ENCODE assay signal across 8 mouse cellular contexts in the genomic region with DNA sequence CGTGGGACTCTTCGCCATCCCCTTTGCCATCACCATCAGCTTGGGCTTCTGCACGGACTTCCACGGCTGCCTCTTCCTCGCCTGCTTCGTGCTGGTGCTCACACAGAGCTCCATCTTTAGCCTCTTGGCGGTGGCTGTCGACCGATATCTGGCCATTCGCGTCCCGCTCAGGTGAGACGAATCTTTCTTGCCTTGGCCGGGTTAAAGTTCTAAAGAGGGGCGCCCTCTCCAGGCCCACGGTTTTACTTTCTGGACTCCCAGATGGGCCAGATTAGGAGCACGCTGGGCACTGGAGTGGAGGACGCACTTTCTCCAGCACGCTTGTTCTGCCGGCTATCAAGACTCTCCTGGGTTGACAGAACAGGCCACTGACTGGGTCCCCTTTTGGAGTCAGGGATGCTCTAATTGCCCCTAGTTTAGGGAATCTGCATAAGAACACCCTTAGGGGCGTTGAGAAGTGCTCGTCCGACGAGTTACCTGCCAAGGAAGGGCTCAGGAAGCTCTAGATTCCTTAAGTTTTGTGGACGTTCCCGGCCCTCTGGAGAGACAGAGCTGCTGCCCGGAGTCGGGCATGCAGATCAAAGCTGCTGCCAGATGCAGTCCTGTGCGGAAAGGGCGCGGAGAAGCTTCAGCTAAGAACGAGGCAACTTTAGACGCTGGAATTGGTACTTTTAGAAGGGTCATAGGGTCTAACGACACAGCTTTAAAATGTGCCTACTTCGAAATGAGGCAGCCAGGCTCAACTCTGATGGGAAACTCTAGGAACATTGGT. TPM values are rescaled to one million over a fixed set of nuclear protein-coding genes. Genes with fewer than 3 reads are reported as not detected.
DNase-seq lines count a peak whose midpoint lies in the region; ATAC-seq and TF ChIP-seq lines count a peak whose summit lies in the region.

No protein-coding gene starts in this region.

- WGBS in forebrain, embryonic 11.5 days: 4% methylated on average over 35 of the region's 35 CpGs
- WGBS in intestine, embryonic 16.5 days: 6% methylated on average over 35 of the region's 35 CpGs
- WGBS in liver, postnatal 0 days (ENCODE audit: insufficient replicate concordance): 5% methylated on average over 35 of the region's 35 CpGs
- 1% methylated on average over 35 of the region's 35 CpGs for WGBS in neural tube, embryonic 15.5 days

- H3K4me2 ChIP-seq in forebrain, embryonic 11.5 days (ENCODE audit: low read depth, low read length, severe bottlenecking): peak overlapping the region; percentile 98
- peak overlapping the region; percentile 94 for H3K4me2 ChIP-seq in intestine, embryonic 16.5 days (ENCODE audit: low read depth, low read length)
- peak overlapping the region; percentile 97 for H3K4me2 ChIP-seq in liver, postnatal 0 days (ENCODE audit: low read depth, low read length)
- peak overlapping the region; percentile 100 for H3K4me2 ChIP-seq in neural tube, embryonic 15.5 days

- no peaks in the 10 kb centered on the region; the same call in 1 of the 2 replicates for H3K9me3 ChIP-seq in forebrain, embryonic 11.5 days (ENCODE audit: control insufficient read depth, low read length)
- 0 out of 2 replicates have a peak, but pooled peaks cover 3% of the 10 kb centered on the region for H3K9me3 ChIP-seq in intestine, embryonic 16.5 days (ENCODE audit: control insufficient read depth, low read length)
- H3K9me3 ChIP-seq in liver, postnatal 0 days (ENCODE audit: low read length): no peaks in the 10 kb centered on the region
- no peaks in the 10 kb centered on the region for H3K9me3 ChIP-seq in neural tube, embryonic 15.5 days (replicated peaks)

- DNase-seq in ovary, postnatal 10 days (ENCODE audit: low spot score): peak; percentile 27
- no peak for DNase-seq in ovary, adult 18-20 months (ENCODE audit: low spot score)
- peak; percentile 30 for DNase-seq in adrenal gland, postnatal 25 days
- DNase-seq in forebrain, embryonic 11.5 days (ENCODE audit: low spot score): peak; percentile 69
- DNase-seq in liver, postnatal 0 days: peak; percentile 20
- DNase-seq in thymus, postnatal 4 days: no peak

- no peak overlapping the region for H3K27ac ChIP-seq in forebrain, embryonic 11.5 days (ENCODE audit: low read depth, low read length)
- H3K27ac ChIP-seq in intestine, embryonic 16.5 days (ENCODE audit: low read length): no peak overlapping the region
- H3K27ac ChIP-seq in liver, postnatal 0 days (ENCODE audit: low read depth): no peak overlapping the region
- H3K27ac ChIP-seq in neural tube, embryonic 15.5 days (replicated peaks): 0 out of 2 replicates have a peak overlapping the region, but pooled peaks have one; percentile 56

- peak overlapping the region; percentile 49 for H3K9ac ChIP-seq in forebrain, embryonic 11.5 days (ENCODE audit: low read length)
- peak overlapping the region; percentile 71 for H3K9ac ChIP-seq in intestine, embryonic 16.5 days (ENCODE audit: low read depth, low read length)
- no peak overlapping the region; the same call in 1 of the 2 replicates for H3K9ac ChIP-seq in liver, postnatal 0 days (replicated peaks)
- peak overlapping the region; percentile 63 for H3K9ac ChIP-seq in neural tube, embryonic 15.5 days (replicated peaks)

- peaks cover 10% of the 10 kb centered on the region; the same call in 1 of the 2 replicates for H3K4me1 ChIP-seq in forebrain, embryonic 11.5 days (replicated peaks; ENCODE audit: control insufficient read depth, insufficient read depth, low read length)
- peaks cover 18% of the 10 kb centered on the region for H3K4me1 ChIP-seq in intestine, embryonic 16.5 days (ENCODE audit: control insufficient read depth, insufficient read depth, low read length)
- H3K4me1 ChIP-seq in liver, postnatal 0 days (ENCODE audit: insufficient read depth): peaks cover 16% of the 10 kb centered on the region
- H3K4me1 ChIP-seq in neural tube, embryonic 15.5 days: peaks cover 20% of the 10 kb centered on the region

- 0 out of 2 replicates have a peak, but pooled peaks have one; percentile 18 for ATAC-seq in forebrain, embryonic 11.5 days (replicated peaks; ENCODE audit: low FRiP score)
- ATAC-seq in intestine, embryonic 16.5 days: peak; percentile 47
- ATAC-seq in liver, postnatal 0 days: peak; percentile 38; the same call in 1 of the 2 replicates
- peak; percentile 49; the same call in 1 of the 2 replicates for ATAC-seq in neural tube, embryonic 15.5 days (ENCODE audit: low FRiP score)

- H3K4me3 ChIP-seq in forebrain, embryonic 11.5 days (ENCODE audit: low read depth, low read length): peak overlapping the region; percentile 47
- H3K4me3 ChIP-seq in intestine, embryonic 16.5 days (ENCODE audit: low read length): peak overlapping the region; percentile 67
- H3K4me3 ChIP-seq in liver, postnatal 0 days (ENCODE audit: low read depth, low read length): peak overlapping the region; percentile 60
- peak overlapping the region; percentile 76 for H3K4me3 ChIP-seq in neural tube, embryonic 15.5 days (replicated peaks)

- TF ChIP-seq CTCF in liver, postnatal 0 days (IDR thresholded peaks at IDR 0.05; ENCODE audit: low read depth): peak; percentile 30

- H3K36me3 ChIP-seq in forebrain, embryonic 11.5 days (ENCODE audit: control insufficient read depth, insufficient read depth, low read length): no peaks in the 10 kb centered on the region
- H3K36me3 ChIP-seq in intestine, embryonic 16.5 days (ENCODE audit: control insufficient read depth, insufficient read depth, low read length): no peaks in the 10 kb centered on the region
- no peaks in the 10 kb centered on the region for H3K36me3 ChIP-seq in liver, postnatal 0 days (replicated peaks; ENCODE audit: insufficient read depth, low read length)
- H3K36me3 ChIP-seq in neural tube, embryonic 15.5 days: no peaks in the 10 kb centered on the region

- peaks cover 19% of the 10 kb centered on the region for H3K27me3 ChIP-seq in forebrain, embryonic 11.5 days (ENCODE audit: control insufficient read depth, insufficient read depth, low read length)
- no peaks in the 10 kb centered on the region; the same call in 1 of the 2 replicates for H3K27me3 ChIP-seq in intestine, embryonic 16.5 days (replicated peaks; ENCODE audit: control insufficient read depth, insufficient read depth, low read length)
- H3K27me3 ChIP-seq in liver, postnatal 0 days (ENCODE audit: insufficient read depth, low read length): peaks cover 41% of the 10 kb centered on the region
- H3K27me3 ChIP-seq in neural tube, embryonic 15.5 days (replicated peaks): peaks cover 29% of the 10 kb centered on the region

- no peak for TF ChIP-seq EP300 in liver, postnatal 0 days (IDR thresholded peaks at IDR 0.05; ENCODE audit: low read depth)

RNA-seq across cellular contexts. Expression of a gene that starts 0.7 kb away (rescaled TPM):
- total RNA-seq in adrenal gland, postnatal 25 days (2021): 0.76 and 0.81 TPM in 2 replicates
- polyA plus RNA-seq in forebrain, embryonic 11.5 days (2014; fragmentation: Nextera tagmentation; extraction: Ambion mirVana): 2.7 and 2.8 TPM in 2 replicates
- 9.7 and 14.0 TPM in 2 replicates for polyA plus RNA-seq in intestine, embryonic 16.5 days (2015; fragmentation: Nextera tagmentation; extraction: Ambion mirVana)
- polyA plus RNA-seq in liver, postnatal 0 days (2015; fragmentation: Nextera tagmentation; extraction: Ambion mirVana): 0.59 and 0.61 TPM in 2 replicates
- polyA plus RNA-seq in neural tube, embryonic 15.5 days (2015; fragmentation: Nextera tagmentation; extraction: Ambion mirVana): 7.1 and 7.5 TPM in 2 replicates

RNA-seq across cellular contexts. Expression of a gene that starts 31.7 kb away (rescaled TPM):
- total RNA-seq in adrenal gland, postnatal 25 days (2021): 20.2 and 22.1 TPM in 2 replicates
- 16.6 and 16.9 TPM in 2 replicates for polyA plus RNA-seq in forebrain, embryonic 11.5 days (2014; fragmentation: Nextera tagmentation; extraction: Ambion mirVana)
- 26.1 and 28.0 TPM in 2 replicates for polyA plus RNA-seq in intestine, embryonic 16.5 days (2015; fragmentation: Nextera tagmentation; extraction: Ambion mirVana)
- 16.3 and 16.4 TPM in 2 replicates for polyA plus RNA-seq in liver, postnatal 0 days (2015; fragmentation: Nextera tagmentation; extraction: Ambion mirVana)
- polyA plus RNA-seq in neural tube, embryonic 15.5 days (2015; fragmentation: Nextera tagmentation; extraction: Ambion mirVana): 17.3 and 19.4 TPM in 2 replicates

RNA-seq across cellular contexts. Expression of a gene that starts 31.8 kb away (rescaled TPM):
- 36.2 and 43.9 TPM in 2 replicates for total RNA-seq in adrenal gland, postnatal 25 days (2021)
- polyA plus RNA-seq in forebrain, embryonic 11.5 days (2014; fragmentation: Nextera tagmentation; extraction: Ambion mirVana): 17.7 and 21.1 TPM in 2 replicates
- polyA plus RNA-seq in intestine, embryonic 16.5 days (2015; fragmentation: Nextera tagmentation; extraction: Ambion mirVana): 13.2 and 14.4 TPM in 2 replicates
- polyA plus RNA-seq in liver, postnatal 0 days (2015; fragmentation: Nextera tagmentation; extraction: Ambion mirVana): 4.8 and 4.9 TPM in 2 replicates
- polyA plus RNA-seq in neural tube, embryonic 15.5 days (2015; fragmentation: Nextera tagmentation; extraction: Ambion mirVana): 43.8 and 50.6 TPM in 2 replicates

Comparison
In these comparisons a context has a peak if more than half of its experiments do, and no peak if none do; other contexts are left out.
1. DNase-seq: peak in ovary, postnatal 10 days (single experiment), adrenal gland, postnatal 25 days (single experiment), forebrain, embryonic 11.5 days (single experiment) and liver, postnatal 0 days (single experiment); none in ovary, adult 18-20 months (single experiment) and thymus, postnatal 4 days (single experiment).
2. Peak in every context shown above with its lines, with median percentiles within 50 percentile points of each other: ATAC-seq, H3K4me2 ChIP-seq and H3K4me3 ChIP-seq.